Mouse (Mus musculus): ENCODE data around the gene Fbxo44. TPM values are rescaled to one million over a fixed set of nuclear protein-coding genes. Genes with fewer than 3 reads are reported as not detected.
"Not testable (repeated sequence)": the region's sequence is repeated elsewhere in the genome, so short reads cannot be mapped to it uniquely, and the experiment has no call there.

Fbxo44 gene
- 98.6 and 101 TPM in 2 replicates for polyA plus RNA-seq (2014; fragmentation: Nextera tagmentation; extraction: Ambion mirVana)

DNA sequence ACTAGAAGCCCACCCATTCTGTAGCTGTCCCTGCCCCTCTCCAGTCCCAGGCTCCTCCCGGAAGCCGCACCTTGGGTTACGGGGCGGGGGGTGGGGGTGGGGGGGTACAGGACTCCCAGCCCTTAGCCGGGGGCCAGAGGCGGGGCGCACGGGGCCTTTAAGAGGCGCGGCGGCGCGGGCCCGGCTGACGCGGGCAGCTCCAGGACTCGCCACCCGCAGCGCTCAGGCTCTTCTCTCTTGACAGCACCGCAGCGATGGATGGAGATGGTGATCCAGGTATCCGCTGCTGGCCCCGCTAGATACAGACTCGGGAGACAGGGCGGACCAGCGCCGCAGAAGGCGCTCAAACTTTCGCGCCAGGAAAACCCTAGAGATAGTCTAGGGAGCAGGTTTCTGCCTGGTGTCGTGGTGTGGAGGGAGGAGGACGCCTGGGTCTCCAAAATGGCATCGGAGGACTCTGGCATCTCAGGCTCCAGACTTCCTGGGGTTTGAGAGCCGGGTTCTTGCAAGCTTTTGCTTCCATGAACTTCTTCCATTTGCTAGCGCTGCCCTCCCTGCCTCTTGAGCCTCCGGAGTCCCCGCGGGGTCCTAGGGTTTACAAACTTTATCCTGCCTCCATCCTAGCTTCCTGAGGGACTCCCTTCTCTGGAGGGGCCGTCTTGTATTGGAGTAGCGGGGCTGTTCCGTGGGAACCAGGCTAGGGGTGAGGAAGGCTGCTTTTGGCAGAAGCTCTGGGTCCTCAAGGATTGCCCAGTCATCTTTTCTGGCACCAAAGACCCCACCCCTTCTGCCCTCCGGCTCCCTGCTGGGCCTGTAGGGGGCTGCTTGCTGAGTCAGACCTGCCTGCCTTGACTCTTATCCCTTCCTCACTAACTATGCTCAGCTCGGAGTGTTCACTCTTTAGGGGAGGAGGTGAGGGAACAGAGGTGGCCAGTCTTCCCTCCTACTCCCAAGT lies at the start of gene Fbxo44, which contains the start of gene Fbxo2:
Fbxo44 (minus strand) TSS at position 47 of the 955 bp plus-strand sequence.
Fbxo2 (plus strand) TSS at position 186 of the 955 bp plus-strand sequence.
- no peak for DNase-seq (ENCODE audit: low spot score)

GRCm38 (mm10) chr4:148204873-148205232 lies 44.6 kb upstream of the Fbxo44 start:
- WGBS, result 41% methylated on average over 6 of the region's 6 CpGs
- ATAC-seq (ENCODE audit: low FRiP score) (0 out of 2 replicates have a peak, but pooled peaks have one; percentile 29), DNase-seq (ENCODE audit: low spot score) (no peak)
- Histone ChIP-seq H3K9me3 (ENCODE audit: control insufficient read depth, low read length) (no peaks in the 10 kb centered on the region), H3K36me3 (replicated peaks; ENCODE audit: control insufficient read depth, insufficient read depth) (no peaks in the 10 kb centered on the region), H3K27me3 (ENCODE audit: control insufficient read depth, insufficient read depth, low read length) (no peaks in the 10 kb centered on the region), H3K27ac (peak overlapping the region; percentile 47; the same call in 1 of the 2 replicates), H3K4me2 (replicated peaks) (no peak overlapping the region), H3K4me3 (replicated peaks; ENCODE audit: low read length) (no peak overlapping the region), H3K9ac (no peak overlapping the region), H3K4me1 (replicated peaks; ENCODE audit: control insufficient read depth, insufficient read depth, low read length) (peaks cover 10% of the 10 kb centered on the region; the same call in 1 of the 2 replicates)

More for the DNA sequence above, at the start of gene Fbxo44, which contains the start of gene Fbxo2:
- peaks cover 29% of the 10 kb centered on the region for H3K4me1 ChIP-seq (replicated peaks; ENCODE audit: control insufficient read depth, insufficient read depth, low read length)
- peak within 1 kb of the TSS; percentile 82 for H3K4me2 ChIP-seq (replicated peaks)
- under 1% methylated on average over 43 of the region's 43 CpGs for WGBS
- ATAC-seq (ENCODE audit: low FRiP score), result no peak; the same call in 1 of the 2 replicates
- peak within 1 kb of the TSS; percentile 91 for H3K27ac ChIP-seq
- no peaks in the 10 kb centered on the region for H3K9me3 ChIP-seq (ENCODE audit: control insufficient read depth, low read length)
- peak within 1 kb of the TSS; percentile 76 for H3K4me3 ChIP-seq (replicated peaks; ENCODE audit: low read length)
- peaks cover 25% of the 10 kb centered on the region for H3K36me3 ChIP-seq (replicated peaks; ENCODE audit: control insufficient read depth, insufficient read depth)
- peak within 1 kb of the TSS; percentile 90 for H3K9ac ChIP-seq
- H3K27me3 ChIP-seq (ENCODE audit: control insufficient read depth, insufficient read depth, low read length), result peaks cover 50% of the 10 kb centered on the region

DNA sequence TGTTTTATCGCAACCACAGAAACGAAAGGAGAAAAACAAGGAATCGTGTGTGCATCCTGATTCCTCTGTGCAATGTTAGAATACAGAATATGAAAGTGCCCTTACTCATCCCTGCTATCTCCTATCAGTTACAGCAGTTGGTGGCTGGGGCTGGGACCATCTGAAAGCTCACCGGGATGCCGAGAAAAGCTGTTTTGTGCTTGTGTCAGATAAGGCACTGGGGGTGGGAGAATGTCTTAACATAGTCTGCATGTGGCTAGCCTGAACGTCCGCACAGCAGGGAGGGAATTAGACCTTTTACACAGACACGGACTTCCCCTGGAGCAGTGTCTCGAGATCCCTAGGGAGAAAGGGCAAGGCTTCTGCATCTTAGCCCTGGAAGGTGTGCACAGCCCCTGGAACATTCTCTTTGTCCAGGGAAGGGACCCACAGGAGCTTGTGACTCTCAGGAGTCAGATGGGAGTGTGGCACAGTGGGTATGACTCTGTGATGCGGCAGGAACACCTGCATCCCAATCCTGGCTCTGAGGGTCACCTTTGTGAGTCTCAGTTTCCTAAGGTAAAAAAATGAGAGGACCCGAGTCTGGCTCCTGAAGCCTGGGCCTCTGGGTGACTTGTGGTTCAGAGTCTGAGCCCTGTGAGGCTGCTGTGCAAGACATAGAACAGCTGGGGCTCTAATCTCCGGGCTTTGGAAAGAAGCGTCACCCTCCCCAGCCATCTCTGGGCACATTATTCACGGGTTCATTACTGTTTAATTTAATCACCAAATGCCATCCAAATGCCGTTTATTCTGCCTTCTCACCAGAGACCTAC lies 44.0 kb upstream of the Fbxo44 start:
- WGBS, result 48% methylated on average over 15 of the region's 15 CpGs
- Histone ChIP-seq H3K4me3 (replicated peaks; ENCODE audit: low read length) (no peak overlapping the region), H3K27ac (peak overlapping the region; percentile 47; the same call in 1 of the 2 replicates), H3K4me1 (replicated peaks; ENCODE audit: control insufficient read depth, insufficient read depth, low read length) (peaks cover 10% of the 10 kb centered on the region; the same call in 1 of the 2 replicates), H3K36me3 (replicated peaks; ENCODE audit: control insufficient read depth, insufficient read depth) (no peaks in the 10 kb centered on the region), H3K9ac (no peak overlapping the region), H3K27me3 (ENCODE audit: control insufficient read depth, insufficient read depth, low read length) (no peaks in the 10 kb centered on the region), H3K9me3 (ENCODE audit: control insufficient read depth, low read length) (no peaks in the 10 kb centered on the region), H3K4me2 (replicated peaks) (no peak overlapping the region)
- ATAC-seq (ENCODE audit: low FRiP score), result 0 out of 2 replicates have a peak, but pooled peaks have one; percentile 24
- DNase-seq (ENCODE audit: low spot score), result no peak

DNA sequence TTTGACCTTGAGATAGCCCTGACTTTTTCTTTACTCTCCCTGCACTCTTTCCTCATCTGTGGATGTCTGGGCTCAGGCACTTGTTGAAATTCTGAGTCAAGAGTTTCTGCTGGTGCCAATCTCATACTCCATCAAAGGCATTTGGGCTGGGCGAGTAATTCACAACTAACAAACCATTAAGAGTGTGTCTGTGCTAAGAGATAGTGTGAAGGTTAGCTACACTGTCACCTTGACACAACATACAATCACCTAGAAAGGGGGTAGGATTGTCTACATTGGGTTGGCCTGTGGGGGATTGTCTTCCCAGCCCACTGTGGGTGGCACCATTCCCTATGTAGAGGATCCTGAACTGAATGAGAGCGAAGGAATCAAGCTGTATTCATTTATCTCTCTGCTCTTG lies 43.3 kb upstream of the Fbxo44 start:
- H3K4me1 ChIP-seq (replicated peaks; ENCODE audit: control insufficient read depth, insufficient read depth, low read length), result peaks cover 14% of the 10 kb centered on the region; the same call in 1 of the 2 replicates
- H3K4me3 ChIP-seq (replicated peaks; ENCODE audit: low read length), result no peak overlapping the region
- H3K27ac ChIP-seq, result no peak overlapping the region
- H3K4me2 ChIP-seq (replicated peaks), result no peak overlapping the region
- H3K9me3 ChIP-seq (ENCODE audit: control insufficient read depth, low read length), result no peaks in the 10 kb centered on the region
- H3K36me3 ChIP-seq (replicated peaks; ENCODE audit: control insufficient read depth, insufficient read depth), result no peaks in the 10 kb centered on the region
- 95% methylated on average over 2 of the region's 2 CpGs for WGBS
- DNase-seq (ENCODE audit: low spot score), result no peak
- H3K27me3 ChIP-seq (ENCODE audit: control insufficient read depth, insufficient read depth, low read length), result no peaks in the 10 kb centered on the region
- ATAC-seq (ENCODE audit: low FRiP score), result no peak
- no peak overlapping the region for H3K9ac ChIP-seq

DNA sequence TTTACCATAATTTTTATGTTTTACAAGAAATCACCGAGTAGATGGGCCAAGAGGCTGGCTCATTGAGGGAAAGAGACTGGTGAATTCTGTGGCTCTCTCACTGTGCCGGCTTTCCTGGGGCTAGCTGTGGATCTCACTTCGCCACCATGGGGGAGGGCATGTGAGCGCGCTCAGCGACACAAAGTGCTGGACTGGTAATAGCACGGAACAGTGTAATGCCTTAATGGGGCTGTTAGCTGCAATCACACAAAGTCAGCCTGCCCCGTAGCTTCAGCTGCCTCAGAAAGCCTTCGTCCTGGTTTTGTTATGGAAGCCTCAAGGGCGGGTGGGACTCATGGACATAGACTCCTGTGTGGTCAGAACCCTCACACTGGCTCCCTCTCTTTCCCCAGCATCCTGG lies 38.4 kb upstream of the Fbxo44 start:
- Histone ChIP-seq H3K9ac (peak overlapping the region; percentile 8; the same call in 1 of the 2 replicates), H3K27ac (no peak overlapping the region), H3K27me3 (ENCODE audit: control insufficient read depth, insufficient read depth, low read length) (no peaks in the 10 kb centered on the region), H3K9me3 (ENCODE audit: control insufficient read depth, low read length) (no peaks in the 10 kb centered on the region), H3K4me3 (replicated peaks; ENCODE audit: low read length) (no peak overlapping the region), H3K4me2 (replicated peaks) (no peak overlapping the region), H3K36me3 (replicated peaks; ENCODE audit: control insufficient read depth, insufficient read depth) (no peaks in the 10 kb centered on the region), H3K4me1 (replicated peaks; ENCODE audit: control insufficient read depth, insufficient read depth, low read length) (peaks cover 12% of the 10 kb centered on the region; the same call in 1 of the 2 replicates)
- no peak for ATAC-seq (ENCODE audit: low FRiP score)
- DNase-seq (ENCODE audit: low spot score), result no peak
- WGBS, result 43% methylated on average over 10 of the region's 10 CpGs

GRCm38 (mm10) chr4:148194400-148194799 lies 34.1 kb upstream of the Fbxo44 start:
- H3K36me3 ChIP-seq (replicated peaks; ENCODE audit: control insufficient read depth, insufficient read depth), result no peaks in the 10 kb centered on the region
- no peak overlapping the region for H3K4me2 ChIP-seq (replicated peaks)
- ATAC-seq (ENCODE audit: low FRiP score) (no peak), DNase-seq (ENCODE audit: low spot score) (no peak)
- H3K9me3 ChIP-seq (ENCODE audit: control insufficient read depth, low read length), result no peaks in the 10 kb centered on the region
- no peak overlapping the region for H3K4me3 ChIP-seq (replicated peaks; ENCODE audit: low read length)
- no peaks in the 10 kb centered on the region for H3K27me3 ChIP-seq (ENCODE audit: control insufficient read depth, insufficient read depth, low read length)
- no peak overlapping the region for H3K9ac ChIP-seq
- H3K27ac ChIP-seq, result no peak overlapping the region
- H3K4me1 ChIP-seq (replicated peaks; ENCODE audit: control insufficient read depth, insufficient read depth, low read length), result peaks cover 18% of the 10 kb centered on the region

DNA sequence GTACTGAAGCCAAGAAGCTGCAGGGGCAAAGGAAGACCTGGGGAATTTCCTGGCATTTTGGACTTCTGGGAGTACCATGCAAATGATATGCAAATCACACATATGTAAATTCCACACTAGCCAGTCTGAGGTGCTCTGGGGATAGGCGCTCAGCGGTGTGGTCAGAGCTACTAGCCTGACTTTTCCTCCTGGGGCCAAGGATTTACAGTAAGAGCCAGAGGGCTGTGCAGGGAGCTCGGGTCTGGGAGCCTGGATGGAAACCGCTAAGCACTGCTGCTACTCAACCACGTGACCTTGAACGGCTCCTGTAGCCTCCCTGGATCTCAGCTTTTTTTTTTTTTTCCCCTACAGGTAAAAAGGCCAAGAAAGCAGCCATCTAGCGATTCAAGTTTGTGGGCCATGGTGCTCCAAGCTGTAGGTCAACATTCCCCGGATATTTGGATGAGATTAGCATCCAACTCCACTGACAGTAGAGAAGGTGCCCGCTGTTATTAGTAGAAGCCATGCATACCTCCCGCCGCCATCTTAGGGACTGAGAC lies 32.5 kb upstream of the Fbxo44 start:
- no peak for ATAC-seq (ENCODE audit: low FRiP score)
- WGBS, result 32% methylated on average over 11 of the region's 11 CpGs
- Histone ChIP-seq H3K27ac (no peak overlapping the region), H3K36me3 (replicated peaks; ENCODE audit: control insufficient read depth, insufficient read depth) (no peaks in the 10 kb centered on the region), H3K4me3 (replicated peaks; ENCODE audit: low read length) (no peak overlapping the region), H3K4me1 (replicated peaks; ENCODE audit: control insufficient read depth, insufficient read depth, low read length) (peaks cover 12% of the 10 kb centered on the region), H3K4me2 (replicated peaks) (no peak overlapping the region), H3K9ac (no peak overlapping the region), H3K27me3 (ENCODE audit: control insufficient read depth, insufficient read depth, low read length) (no peaks in the 10 kb centered on the region), H3K9me3 (ENCODE audit: control insufficient read depth, low read length) (no peaks in the 10 kb centered on the region)
- no peak for DNase-seq (ENCODE audit: low spot score)

DNA sequence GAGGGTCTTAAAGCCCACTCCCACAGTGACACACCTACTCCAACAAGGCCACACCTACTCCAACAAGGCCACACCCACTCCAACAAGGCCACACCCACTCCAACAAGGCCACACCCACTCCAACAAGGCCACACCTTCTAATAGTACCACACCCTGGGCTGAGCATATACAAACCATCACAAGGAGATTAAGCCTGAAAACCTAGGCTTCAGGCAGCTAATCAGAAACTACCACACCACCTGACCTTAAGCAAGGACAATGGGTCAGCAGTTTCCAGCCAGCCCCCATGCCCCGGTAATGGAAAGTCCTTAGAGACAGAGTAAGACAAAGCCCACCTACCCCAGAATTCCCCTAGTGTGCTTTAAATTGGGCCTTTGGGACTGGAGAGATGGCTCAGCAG lies 28.5 kb upstream of the Fbxo44 start:
- not testable (repeated sequence) for H3K27me3 ChIP-seq (ENCODE audit: control insufficient read depth, insufficient read depth, low read length); ATAC-seq (ENCODE audit: low FRiP score); H3K36me3 ChIP-seq (replicated peaks; ENCODE audit: control insufficient read depth, insufficient read depth); H3K9me3 ChIP-seq (ENCODE audit: control insufficient read depth, low read length); DNase-seq (ENCODE audit: low spot score); H3K27ac ChIP-seq; H3K4me3 ChIP-seq (replicated peaks; ENCODE audit: low read length); H3K4me2 ChIP-seq (replicated peaks); H3K9ac ChIP-seq
- WGBS, result 96% methylated on average over 1 of the region's 1 CpGs
- peaks cover 15% of the 10 kb centered on the region for H3K4me1 ChIP-seq (replicated peaks; ENCODE audit: control insufficient read depth, insufficient read depth, low read length)

Data from hindbrain, embryonic 14.5 days (tissue).